Mouse (Mus musculus): ENCODE measurements around the gene Mdk.

DNA sequence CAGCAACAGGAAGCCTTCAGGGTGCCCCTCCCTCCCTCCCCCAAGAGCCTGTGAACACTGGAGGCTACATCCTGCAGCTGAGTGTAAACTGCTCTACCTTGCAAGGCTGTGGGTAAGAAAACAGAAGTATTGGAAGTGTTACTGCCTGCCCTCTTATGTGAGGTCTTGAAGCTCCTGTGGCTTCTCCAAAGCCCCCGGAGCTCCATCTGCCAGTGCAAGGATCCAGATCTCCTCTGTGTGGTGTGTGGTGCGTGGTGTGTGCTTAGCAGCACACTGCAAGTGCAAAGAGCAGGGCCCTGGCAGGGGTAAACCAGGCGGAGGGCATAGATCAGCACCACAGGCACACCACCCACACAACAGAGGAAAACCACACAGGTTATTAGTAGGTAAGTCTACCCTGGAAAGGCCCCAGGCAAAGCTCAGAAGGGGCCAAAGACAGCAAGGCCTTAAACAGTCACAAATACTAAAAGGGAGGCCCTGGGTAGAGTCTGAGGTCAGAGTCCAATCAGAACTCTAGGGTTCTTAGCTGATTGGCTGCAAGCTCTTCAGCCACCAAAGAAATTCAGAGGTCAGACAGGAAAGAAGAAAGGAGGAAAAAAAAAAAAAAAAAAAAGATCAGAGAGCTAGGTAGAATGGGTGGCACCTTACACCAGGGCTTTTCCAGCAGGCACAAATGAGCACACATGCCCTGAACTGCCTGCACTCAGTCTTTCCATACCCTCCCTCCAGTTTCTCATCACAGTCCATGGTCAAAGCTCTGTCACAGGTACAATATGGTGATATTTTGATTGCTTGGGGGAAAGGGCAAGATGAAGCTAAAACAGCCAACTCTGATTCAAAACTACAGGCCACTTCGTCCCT lies 30.0 kb upstream of the Mdk start:
- TF ChIP-seq CTCF (IDR thresholded peaks at IDR 0.05; ENCODE audit: insufficient read depth, low read depth, low read length) = no peak
- no peak for TF ChIP-seq POLR2A (IDR thresholded peaks at IDR 0.05; ENCODE audit: insufficient read depth, low read depth, low read length)

All from olfactory bulb, adult 2 months (tissue).